Mouse (Mus musculus) liver, embryonic 13.5 days (tissue): Measurements from ENCODE around the gene Cyp2d11. TPM values are rescaled to one million over a fixed set of nuclear protein-coding genes. Genes with fewer than 3 reads are reported as not detected.
A peak's percentile ranks its signal among the peaks of the same experiment; 100 is the strongest.

Experiments used
- ATAC-seq: fragments of 200-750 bp; cut with Nextera tagmentation; 2 replicates; pipeline ENCODE4 v1.8.0; 2017; ENCODE audit warnings: low read depth, mild to moderate bottlenecking, moderate number of reproducible peaks, moderate library complexity
- DNase-seq: peaks from one replicate; pipeline ENCODE4 v3.0.0; 2022
- H3K27ac ChIP-seq: fragments of 300-500 bp; sonication (generic); 2 replicates; pipeline ENCODE4 v1.5.1; 2015; ENCODE audit warnings: moderate library complexity, mild to moderate bottlenecking, inconsistent platforms
- H3K27me3 ChIP-seq: fragments of 300-500 bp; sonication (generic); 2 replicates; pipeline ENCODE4 v1.6.1; 2015; ENCODE audit warnings: mild to moderate bottlenecking, inconsistent platforms
- H3K36me3 ChIP-seq: fragments of 300-500 bp; sonication (generic); 2 replicates; pipeline ENCODE4 v1.6.1; 2015; ENCODE audit warnings: mild to moderate bottlenecking, inconsistent platforms
- H3K4me1 ChIP-seq: fragments of 300-500 bp; sonication (generic); replicated peaks from 2 replicates; pipeline ENCODE4 v1.6.1; 2015; ENCODE audit warnings: inconsistent platforms
- H3K4me2 ChIP-seq: fragments of 300-500 bp; sonication (generic); 2 replicates; pipeline ENCODE4 v1.6.1; 2015; ENCODE audit warnings: inconsistent platforms, mild to moderate bottlenecking, moderate library complexity
- H3K4me3 ChIP-seq: fragments of 300-500 bp; sonication (generic); replicated peaks from 2 replicates; pipeline ENCODE4 v1.5.1; 2015; ENCODE audit warnings: mild to moderate bottlenecking, inconsistent platforms
- H3K9ac ChIP-seq: fragments of 300-500 bp; sonication (generic); 2 replicates; pipeline ENCODE4 v1.6.1; 2015; ENCODE audit warnings: mild to moderate bottlenecking, inconsistent platforms
- H3K9me3 ChIP-seq: fragments of 300-500 bp; sonication (generic); replicated peaks from 2 replicates; pipeline ENCODE4 v1.6.1; 2016; ENCODE audit warnings: inconsistent platforms
- WGBS: fragments of 180-500 bp; shearing (Covaris S2); methylation state at CpG from one replicate; pipeline ENCODE4 v1.1.7; 2015; ENCODE audit not compliant: insufficient replicate concordance; 5-methylcytosine and 5-hydroxymethylcytosine counted together
- microRNA-seq: library from miRNA; unstranded; fragments of <30 nt; microRNA quantifications from one replicate; pipeline ENCODE4, GENCODE M21; 2016
- polyA plus RNA-seq: library from polyadenylated mRNA; unstranded; fragments of >200 nt; fragmentation: Nextera tagmentation; extraction: Ambion mirVana; gene quantifications from 2 replicates; pipeline ENCODE4 v1.2.1, GENCODE M21; 2015

The Cyp2d11 gene
- polyA plus RNA-seq, 1 experiment from 2014 or later = not detected

DNA sequence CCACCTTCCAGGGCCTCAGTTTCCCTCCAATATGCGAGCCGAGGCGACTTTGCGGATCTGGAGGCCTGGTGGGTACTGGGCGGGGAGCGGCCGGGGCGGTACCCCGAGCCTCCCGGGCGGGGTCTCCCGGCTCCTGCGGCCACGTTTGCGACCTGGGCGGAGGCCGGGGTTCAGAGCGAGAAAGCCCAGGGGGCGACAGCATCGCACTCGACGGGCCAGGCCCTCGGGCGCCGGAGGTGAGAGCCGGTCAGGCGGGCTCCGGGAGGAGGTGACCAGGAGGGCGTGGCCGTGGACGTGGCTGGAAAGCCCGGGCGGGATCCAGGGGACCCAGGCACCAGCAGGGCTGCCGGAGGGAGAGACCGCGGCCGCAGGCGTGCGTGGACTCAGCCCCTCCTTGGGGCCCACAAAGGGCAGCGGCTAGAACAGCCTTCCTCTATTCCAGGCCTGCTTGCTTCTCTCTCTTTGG is 52.8 kb downstream of the Cyp2d11 start:
- ATAC-seq (peak; percentile 43), DNase-seq (peak; percentile 85)
- Histone ChIP-seq H3K27ac (peak overlapping the region; percentile 100), H3K4me2 (peak overlapping the region; percentile 97), H3K36me3 (peaks cover 36% of the 10 kb centered on the region), H3K27me3 (no peaks in the 10 kb centered on the region), H3K9ac (peak overlapping the region; percentile 97), H3K4me3 (peak overlapping the region; percentile 83), H3K4me1 (peaks cover 83% of the 10 kb centered on the region), H3K9me3 (no peaks in the 10 kb centered on the region)
- under 1% methylated on average over 37 of the region's 40 CpGs for WGBS

DNA sequence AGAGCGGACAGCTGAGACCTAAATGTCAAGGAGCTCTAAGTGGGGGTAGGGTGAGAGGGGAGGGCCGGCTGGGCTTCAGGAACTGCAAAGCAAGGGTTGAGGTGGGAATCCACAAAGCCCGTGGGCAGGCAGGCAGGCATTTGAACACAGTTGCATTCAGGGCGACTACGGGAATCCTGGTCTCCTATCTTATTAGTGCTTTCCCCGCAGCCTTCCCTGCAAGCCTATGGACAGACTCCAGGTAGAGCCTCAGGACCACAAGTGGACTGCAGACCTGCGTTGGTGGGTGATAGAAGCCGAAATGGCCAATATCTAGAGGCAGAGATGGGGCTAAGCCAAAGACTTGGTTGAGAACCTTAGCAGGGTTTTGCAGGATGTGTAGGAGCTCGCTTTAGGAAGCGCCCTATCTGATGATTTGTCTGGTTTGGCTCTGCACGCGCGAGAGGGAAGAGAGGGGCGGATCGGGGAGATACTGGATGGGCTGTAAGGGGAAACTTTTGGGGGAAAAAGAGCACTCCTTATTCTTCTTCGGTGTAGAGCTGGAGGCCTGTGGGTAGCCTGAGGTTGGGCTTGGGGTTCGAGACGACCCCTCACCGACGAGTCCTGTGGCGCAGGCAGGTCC is 53.3 kb downstream of the Cyp2d11 start:
- Histone ChIP-seq H3K9ac (peak overlapping the region; percentile 97), H3K4me1 (peaks cover 83% of the 10 kb centered on the region), H3K4me3 (peak overlapping the region; percentile 83), H3K27me3 (no peaks in the 10 kb centered on the region), H3K4me2 (peak overlapping the region; percentile 97), H3K36me3 (peaks cover 42% of the 10 kb centered on the region), H3K27ac (peak overlapping the region; percentile 100), H3K9me3 (no peaks in the 10 kb centered on the region)
- 12% methylated on average over 21 of the region's 21 CpGs for WGBS
- peak; percentile 66 for DNase-seq
- ATAC-seq = 0 out of 2 replicates have a peak, but pooled peaks have one; percentile 12

DNA sequence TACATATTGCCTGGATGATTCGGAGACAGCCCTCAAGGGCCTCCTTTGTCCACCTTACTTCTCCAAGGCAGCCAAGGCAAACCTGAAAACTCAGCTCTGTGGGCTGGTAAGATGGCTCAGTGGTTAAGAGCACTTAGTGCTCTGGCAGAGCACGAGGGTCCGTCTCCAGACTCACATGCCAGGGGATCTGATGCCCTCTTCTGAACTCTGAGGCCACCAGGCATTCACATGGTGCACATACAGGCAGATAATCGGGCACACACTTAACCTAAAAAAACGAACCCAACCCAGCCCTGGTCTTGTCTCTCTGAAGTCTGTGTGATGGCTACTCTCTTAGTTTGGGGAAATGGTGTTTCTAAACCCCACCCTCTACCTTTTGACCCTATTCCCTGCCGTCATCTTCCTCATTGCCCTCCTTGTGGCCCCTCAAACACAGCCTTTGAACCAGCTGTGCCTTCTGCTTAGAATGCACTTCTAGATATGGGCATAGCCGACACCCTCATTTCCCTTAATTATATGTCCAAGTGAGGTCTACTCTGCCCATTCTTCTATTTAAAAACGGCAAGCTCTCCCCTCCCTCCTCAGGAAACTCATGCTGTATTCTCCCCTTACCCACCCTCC is 54.1 kb downstream of the Cyp2d11 start:
- peak overlapping the region; percentile 83 for H3K4me3 ChIP-seq
- peak overlapping the region; percentile 97 for H3K9ac ChIP-seq
- no peak for DNase-seq
- H3K9me3 ChIP-seq = no peaks in the 10 kb centered on the region
- peak overlapping the region; percentile 97 for H3K4me2 ChIP-seq
- H3K4me1 ChIP-seq = peaks cover 75% of the 10 kb centered on the region
- 37% methylated on average over 8 of the region's 8 CpGs for WGBS
- peaks cover 42% of the 10 kb centered on the region for H3K36me3 ChIP-seq
- no peaks in the 10 kb centered on the region for H3K27me3 ChIP-seq
- ATAC-seq = no peak
- peak overlapping the region; percentile 100 for H3K27ac ChIP-seq

Small RNA genes within 50 kb of the gene (microRNA-seq; reads per million reads assigned to microRNA genes)
- gene Gm25990 (not detected), gene Gm27331 (not detected), gene Mir7684 (not detected)

Other genes with a start within 250 kb of the Cyp2d11 start
- 64.2 and 70.2 TPM in 2 replicates for gene Srebf2, start 246.8 kb downstream of the Cyp2d11 start, polyA plus RNA-seq
- 0.08 and 0.10 TPM in 2 replicates for gene Shisa8, start 181.2 kb downstream of the Cyp2d11 start, polyA plus RNA-seq
- 0.38 and 0.87 TPM in 2 replicates for gene Tnfrsf13c, start 169.7 kb downstream of the Cyp2d11 start, polyA plus RNA-seq
- gene Cenpm, start 149.3 kb downstream of the Cyp2d11 start, polyA plus RNA-seq = 41.7 and 45.6 TPM in 2 replicates
- not detected in 2 replicates for gene 1500009C09Rik, start 141.6 kb downstream of the Cyp2d11 start, polyA plus RNA-seq
- 0.36 and 0.84 TPM in 2 replicates for gene Sept3, start 119.1 kb downstream of the Cyp2d11 start, polyA plus RNA-seq
- gene Wbp2nl, start 95.1 kb downstream of the Cyp2d11 start, polyA plus RNA-seq = 0.12 and 0.20 TPM in 2 replicates
- gene Naga, start 55.1 kb downstream of the Cyp2d11 start, polyA plus RNA-seq = 34.3 and 35.7 TPM in 2 replicates
- 43.4 and 43.8 TPM in 2 replicates for gene Pheta2, start 55.1 kb downstream of the Cyp2d11 start, polyA plus RNA-seq
- gene Smdt1, start 55.1 kb downstream of the Cyp2d11 start, polyA plus RNA-seq = 202 and 208 TPM in 2 replicates
- gene Ndufa6, start 39.7 kb downstream of the Cyp2d11 start, polyA plus RNA-seq = 356 and 357 TPM in 2 replicates
- gene Cyp2d22, start 13.8 kb downstream of the Cyp2d11 start, polyA plus RNA-seq = 7.8 and 9.3 TPM in 2 replicates
- 18.9 and 19.6 TPM in 2 replicates for gene Cyp2d10, start 13.2 kb upstream of the Cyp2d11 start, polyA plus RNA-seq
- gene Cyp2d9, start 39.4 kb upstream of the Cyp2d11 start, polyA plus RNA-seq = 0.71 and 1.4 TPM in 2 replicates
- not detected in 2 replicates for gene Cyp2d12, start 161.1 kb upstream of the Cyp2d11 start, polyA plus RNA-seq
- gene Cyp2d34, start 226.9 kb upstream of the Cyp2d11 start, polyA plus RNA-seq = not detected in 2 replicates